Mouse (Mus musculus): ENCODE measurements at regions not wholly inside any gene's neighbourhood (a gene's known extent, or its start where the extent isn't known, plus 50 kb on each side); places are given as distances from the start of the nearest gene placed in this dataset.

- no peaks in the 10 kb centered on the region for H3K36me3 ChIP-seq (ENCODE audit: control insufficient read depth, insufficient read depth, low read length)
- ATAC-seq (ENCODE audit: low read depth): no peak
- no peaks in the 10 kb centered on the region for H3K9me3 ChIP-seq (ENCODE audit: control insufficient read depth, low read length)
- H3K27ac ChIP-seq (ENCODE audit: low read depth, low read length): no peak overlapping the region
- no peak overlapping the region for H3K4me3 ChIP-seq (ENCODE audit: low read depth, low read length)
- no peaks in the 10 kb centered on the region for H3K27me3 ChIP-seq (ENCODE audit: control insufficient read depth, insufficient read depth, low read length)
- H3K4me1 ChIP-seq (ENCODE audit: control insufficient read depth, insufficient read depth, low read length): no peaks in the 10 kb centered on the region
- WGBS: 75% methylated on average over 7 of the region's 7 CpGs
- no peak overlapping the region for H3K4me2 ChIP-seq (ENCODE audit: low read depth, low read length)
- no peak overlapping the region for H3K9ac ChIP-seq (replicated peaks; ENCODE audit: low read depth, low read length)
These were observed 678.7 kb downstream of the Car8 start for GRCm38 (mm10) chr4:7559867-7560832.

GRCm38 (mm10) chr4:7558721-7559120, 680.1 kb downstream of the Car8 start:
- 81% methylated on average over 2 of the region's 2 CpGs for WGBS
- no peaks in the 10 kb centered on the region for H3K36me3 ChIP-seq (ENCODE audit: control insufficient read depth, insufficient read depth, low read length)
- H3K9ac ChIP-seq (replicated peaks; ENCODE audit: low read depth, low read length): no peak overlapping the region
- no peaks in the 10 kb centered on the region for H3K4me1 ChIP-seq (ENCODE audit: control insufficient read depth, insufficient read depth, low read length)
- no peaks in the 10 kb centered on the region for H3K9me3 ChIP-seq (ENCODE audit: control insufficient read depth, low read length)
- H3K27me3 ChIP-seq (ENCODE audit: control insufficient read depth, insufficient read depth, low read length): no peaks in the 10 kb centered on the region
- no peak for ATAC-seq (ENCODE audit: low read depth)
- H3K27ac ChIP-seq (ENCODE audit: low read depth, low read length): no peak overlapping the region
- no peak overlapping the region for H3K4me2 ChIP-seq (ENCODE audit: low read depth, low read length)
- H3K4me3 ChIP-seq (ENCODE audit: low read depth, low read length): no peak overlapping the region

GRCm38 (mm10) chr4:7534301-7534700, 704.5 kb downstream of the Car8 start:
- Histone ChIP-seq H3K4me2 (ENCODE audit: low read depth, low read length) (no peak overlapping the region), H3K27me3 (ENCODE audit: control insufficient read depth, insufficient read depth, low read length) (no peaks in the 10 kb centered on the region), H3K36me3 (ENCODE audit: control insufficient read depth, insufficient read depth, low read length) (no peaks in the 10 kb centered on the region), H3K9me3 (ENCODE audit: control insufficient read depth, low read length) (no peaks in the 10 kb centered on the region), H3K9ac (replicated peaks; ENCODE audit: low read depth, low read length) (no peak overlapping the region), H3K27ac (ENCODE audit: low read depth, low read length) (no peak overlapping the region), H3K4me1 (ENCODE audit: control insufficient read depth, insufficient read depth, low read length) (no peaks in the 10 kb centered on the region), H3K4me3 (ENCODE audit: low read depth, low read length) (no peak overlapping the region)
- no peak for ATAC-seq (ENCODE audit: low read depth)
- 87% methylated on average over 4 of the region's 4 CpGs for WGBS

DNA sequence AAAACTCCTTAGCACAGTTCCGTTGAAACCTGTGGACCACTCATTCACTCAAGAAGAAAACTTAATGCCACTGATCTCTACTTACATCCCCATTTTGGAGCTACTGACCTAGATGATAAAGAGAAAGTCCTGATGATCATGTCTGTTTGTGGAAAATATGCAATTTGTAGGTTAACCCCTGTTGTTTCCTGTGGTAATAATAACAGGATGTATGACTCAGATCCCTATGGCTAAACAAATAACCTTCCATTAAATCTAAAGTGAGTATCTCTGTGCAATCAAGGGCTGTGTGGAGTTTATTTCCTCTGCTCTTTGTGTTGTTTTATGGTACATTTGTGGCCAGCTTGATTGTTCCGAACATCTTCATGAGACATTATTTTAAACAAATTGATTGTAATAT, 711.1 kb downstream of the Car8 start:
- Histone ChIP-seq H3K4me2 (ENCODE audit: low read depth, low read length) (no peak overlapping the region), H3K27me3 (ENCODE audit: control insufficient read depth, insufficient read depth, low read length) (no peaks in the 10 kb centered on the region), H3K36me3 (ENCODE audit: control insufficient read depth, insufficient read depth, low read length) (no peaks in the 10 kb centered on the region), H3K4me3 (ENCODE audit: low read depth, low read length) (no peak overlapping the region), H3K4me1 (ENCODE audit: control insufficient read depth, insufficient read depth, low read length) (no peaks in the 10 kb centered on the region), H3K9me3 (ENCODE audit: control insufficient read depth, low read length) (no peaks in the 10 kb centered on the region), H3K27ac (ENCODE audit: low read depth, low read length) (no peak overlapping the region), H3K9ac (replicated peaks; ENCODE audit: low read depth, low read length) (no peak overlapping the region)
- WGBS: 67% methylated on average over 2 of the region's 2 CpGs
- ATAC-seq (ENCODE audit: low read depth): no peak; the same call in 1 of the 2 replicates

GRCm38 (mm10) chr4:7513081-7513480, 725.8 kb downstream of the Car8 start:
- Histone ChIP-seq H3K4me2 (ENCODE audit: low read depth, low read length) (no peak overlapping the region), H3K27me3 (ENCODE audit: control insufficient read depth, insufficient read depth, low read length) (no peaks in the 10 kb centered on the region), H3K9ac (replicated peaks; ENCODE audit: low read depth, low read length) (no peak overlapping the region), H3K4me1 (ENCODE audit: control insufficient read depth, insufficient read depth, low read length) (no peaks in the 10 kb centered on the region), H3K4me3 (ENCODE audit: low read depth, low read length) (no peak overlapping the region), H3K9me3 (ENCODE audit: control insufficient read depth, low read length) (no peaks in the 10 kb centered on the region), H3K36me3 (ENCODE audit: control insufficient read depth, insufficient read depth, low read length) (no peaks in the 10 kb centered on the region), H3K27ac (ENCODE audit: low read depth, low read length) (no peak overlapping the region)
- 89% methylated on average over 1 of the region's 1 CpGs for WGBS
- no peak for ATAC-seq (ENCODE audit: low read depth)

DNA sequence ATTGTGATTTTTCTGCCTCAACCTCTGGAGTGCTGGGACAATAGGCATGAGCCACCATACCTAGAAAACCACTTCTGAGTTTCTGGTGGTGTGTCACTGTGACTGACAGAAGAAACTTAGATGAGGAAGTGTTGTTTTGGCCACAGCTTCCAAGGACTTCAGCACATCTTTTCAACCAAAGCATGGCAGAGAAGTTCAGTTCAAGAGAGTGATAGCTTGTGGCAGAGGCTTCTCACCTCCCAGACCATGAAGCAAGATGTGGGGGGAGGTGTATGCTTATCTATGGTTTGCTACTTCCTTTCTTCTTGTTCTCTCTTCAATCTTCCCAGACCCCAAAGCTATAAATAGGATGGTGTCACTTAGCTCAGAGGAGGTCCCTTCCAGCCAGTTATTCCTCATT, 753.3 kb downstream of the Car8 start:
- Histone ChIP-seq H3K36me3 (ENCODE audit: control insufficient read depth, insufficient read depth, low read length) (no peaks in the 10 kb centered on the region), H3K9ac (replicated peaks; ENCODE audit: low read depth, low read length) (no peak overlapping the region), H3K4me2 (ENCODE audit: low read depth, low read length) (no peak overlapping the region), H3K4me3 (ENCODE audit: low read depth, low read length) (no peak overlapping the region), H3K27ac (ENCODE audit: low read depth, low read length) (no peak overlapping the region), H3K27me3 (ENCODE audit: control insufficient read depth, insufficient read depth, low read length) (no peaks in the 10 kb centered on the region), H3K4me1 (ENCODE audit: control insufficient read depth, insufficient read depth, low read length) (no peaks in the 10 kb centered on the region), H3K9me3 (ENCODE audit: control insufficient read depth, low read length) (no peaks in the 10 kb centered on the region)
- ATAC-seq (ENCODE audit: low read depth): no peak

DNA sequence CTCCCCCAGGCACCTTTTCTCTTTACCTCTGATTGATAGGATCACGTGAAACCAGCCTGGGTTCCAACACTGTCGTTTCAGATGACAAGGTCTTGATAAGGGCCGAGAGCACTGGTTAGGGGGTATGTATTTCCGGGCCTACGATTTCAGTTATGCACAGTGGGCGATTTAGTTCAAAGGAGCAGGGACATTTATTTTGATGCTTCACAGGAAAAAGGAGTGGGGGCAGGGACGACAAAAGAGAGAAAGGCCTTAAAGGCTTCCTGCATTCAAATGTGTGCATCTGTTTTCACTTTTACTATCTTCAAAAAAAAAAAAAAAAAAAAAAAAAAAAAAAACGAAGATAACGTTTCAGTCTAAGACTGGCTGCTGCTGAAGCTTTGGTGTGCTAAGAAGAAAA, 783.7 kb downstream of the Car8 start:
- 6% methylated on average over 9 of the region's 9 CpGs for WGBS
- no peak overlapping the region for H3K4me3 ChIP-seq (ENCODE audit: low read depth, low read length)
- H3K27me3 ChIP-seq (ENCODE audit: control insufficient read depth, insufficient read depth, low read length): no peaks in the 10 kb centered on the region
- no peak overlapping the region for H3K9ac ChIP-seq (replicated peaks; ENCODE audit: low read depth, low read length)
- H3K9me3 ChIP-seq (ENCODE audit: control insufficient read depth, low read length): no peaks in the 10 kb centered on the region
- no peaks in the 10 kb centered on the region for H3K36me3 ChIP-seq (ENCODE audit: control insufficient read depth, insufficient read depth, low read length)
- no peak for ATAC-seq (ENCODE audit: low read depth)
- H3K4me1 ChIP-seq (ENCODE audit: control insufficient read depth, insufficient read depth, low read length): no peaks in the 10 kb centered on the region
- no peak overlapping the region for H3K4me2 ChIP-seq (ENCODE audit: low read depth, low read length)
- no peak overlapping the region for H3K27ac ChIP-seq (ENCODE audit: low read depth, low read length)

GRCm38 (mm10) chr4:7452678-7453077, 786.2 kb downstream of the Car8 start:
- Histone ChIP-seq H3K27ac (ENCODE audit: low read depth, low read length) (no peak overlapping the region), H3K27me3 (ENCODE audit: control insufficient read depth, insufficient read depth, low read length) (no peaks in the 10 kb centered on the region), H3K36me3 (ENCODE audit: control insufficient read depth, insufficient read depth, low read length) (no peaks in the 10 kb centered on the region), H3K4me2 (ENCODE audit: low read depth, low read length) (no peak overlapping the region), H3K4me3 (ENCODE audit: low read depth, low read length) (no peak overlapping the region), H3K4me1 (ENCODE audit: control insufficient read depth, insufficient read depth, low read length) (no peaks in the 10 kb centered on the region), H3K9me3 (ENCODE audit: control insufficient read depth, low read length) (no peaks in the 10 kb centered on the region), H3K9ac (replicated peaks; ENCODE audit: low read depth, low read length) (no peak overlapping the region)
- ATAC-seq (ENCODE audit: low read depth): no peak
- 66% methylated on average over 3 of the region's 3 CpGs for WGBS

DNA sequence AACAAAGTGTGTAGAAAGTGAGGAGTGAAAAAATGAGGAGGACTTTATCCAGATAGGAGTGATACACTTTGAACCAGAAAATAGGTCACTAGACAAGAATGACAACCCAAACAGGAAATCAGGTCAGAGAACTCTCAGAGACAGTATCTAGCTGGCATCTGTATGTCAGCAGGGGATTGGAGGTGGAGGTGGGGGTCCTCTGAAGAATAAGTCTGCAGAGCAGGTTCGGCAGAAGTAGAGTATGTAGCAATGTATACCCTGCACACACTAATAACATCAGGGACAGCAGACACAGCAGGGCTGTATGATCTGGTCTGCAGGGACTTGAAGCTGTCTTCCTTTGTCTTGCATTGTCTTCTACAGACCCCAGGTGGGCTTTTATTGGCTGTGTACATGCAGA, 787.9 kb downstream of the Car8 start:
- Histone ChIP-seq H3K4me3 (ENCODE audit: low read depth, low read length) (no peak overlapping the region), H3K9me3 (ENCODE audit: control insufficient read depth, low read length) (no peaks in the 10 kb centered on the region), H3K9ac (replicated peaks; ENCODE audit: low read depth, low read length) (no peak overlapping the region), H3K36me3 (ENCODE audit: control insufficient read depth, insufficient read depth, low read length) (no peaks in the 10 kb centered on the region), H3K4me1 (ENCODE audit: control insufficient read depth, insufficient read depth, low read length) (no peaks in the 10 kb centered on the region), H3K4me2 (ENCODE audit: low read depth, low read length) (no peak overlapping the region), H3K27me3 (ENCODE audit: control insufficient read depth, insufficient read depth, low read length) (no peaks in the 10 kb centered on the region), H3K27ac (ENCODE audit: low read depth, low read length) (no peak overlapping the region)
- ATAC-seq (ENCODE audit: low read depth): no peak
- WGBS: 63% methylated on average over 1 of the region's 1 CpGs

All from neural tube, embryonic 14.5 days (tissue).